Mouse (Mus musculus): ENCODE results near the gene Vhl.

Vhl gene

DNA sequence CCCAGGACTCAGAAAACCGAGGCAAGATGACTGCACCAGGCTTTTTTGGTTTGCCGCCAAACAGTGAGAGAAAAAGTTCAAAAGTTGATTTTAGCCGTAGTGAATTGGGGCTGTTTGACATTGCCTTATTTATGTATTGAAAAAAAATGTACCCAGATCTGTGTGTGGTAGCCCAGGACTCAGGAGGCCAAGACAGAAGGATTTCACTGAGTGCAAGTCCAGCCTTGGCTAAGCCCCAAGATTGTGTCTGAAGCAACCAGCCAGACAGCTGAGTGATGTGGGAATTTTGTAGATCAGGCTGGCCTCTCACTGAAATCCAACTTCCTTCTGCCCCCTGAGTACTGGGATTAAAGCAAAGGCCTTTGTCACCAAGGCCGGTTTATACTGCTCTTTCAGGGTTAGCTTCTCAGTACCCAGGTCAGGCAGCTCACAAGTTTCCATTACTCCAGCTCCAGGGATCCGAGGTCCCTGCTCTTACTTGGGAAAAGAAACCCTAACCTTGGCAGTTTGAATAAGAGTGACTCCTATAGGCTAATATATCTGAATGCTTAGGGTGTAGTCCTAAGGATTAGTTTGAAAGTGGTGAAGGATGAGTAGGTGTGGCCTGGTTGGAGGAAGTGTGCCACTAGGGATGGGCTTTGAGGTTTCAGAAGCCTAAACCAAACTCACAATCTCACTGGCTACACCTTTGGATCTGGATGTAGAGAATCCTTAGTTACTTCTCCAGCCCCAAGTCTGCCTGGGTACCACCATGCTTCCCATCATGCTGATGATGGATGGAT is 1.4 kb downstream of the Vhl start:
- DNase-seq (ENCODE audit: low spot score), result no peak

DNA sequence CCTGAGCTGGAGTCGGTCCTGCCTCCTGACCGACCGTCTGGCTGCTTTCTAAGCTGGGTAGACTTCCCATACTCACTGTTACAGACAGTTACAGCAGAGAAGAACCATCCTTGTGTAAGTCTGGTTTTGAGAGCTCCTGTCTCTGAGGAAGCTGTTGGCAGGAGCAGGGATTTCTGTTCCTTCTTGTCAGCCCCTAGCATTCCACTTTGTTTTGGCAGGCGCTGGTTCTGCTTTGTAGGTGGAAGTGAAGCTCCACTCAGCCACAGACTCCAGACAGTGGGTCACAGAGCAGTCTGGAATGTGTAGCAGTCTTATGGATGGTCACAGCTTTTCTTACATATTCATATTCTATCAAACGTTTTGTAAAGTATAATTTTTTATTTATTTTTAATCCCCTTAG is 6.6 kb downstream of the Vhl start:
- no peak for DNase-seq (ENCODE audit: low spot score)

DNA sequence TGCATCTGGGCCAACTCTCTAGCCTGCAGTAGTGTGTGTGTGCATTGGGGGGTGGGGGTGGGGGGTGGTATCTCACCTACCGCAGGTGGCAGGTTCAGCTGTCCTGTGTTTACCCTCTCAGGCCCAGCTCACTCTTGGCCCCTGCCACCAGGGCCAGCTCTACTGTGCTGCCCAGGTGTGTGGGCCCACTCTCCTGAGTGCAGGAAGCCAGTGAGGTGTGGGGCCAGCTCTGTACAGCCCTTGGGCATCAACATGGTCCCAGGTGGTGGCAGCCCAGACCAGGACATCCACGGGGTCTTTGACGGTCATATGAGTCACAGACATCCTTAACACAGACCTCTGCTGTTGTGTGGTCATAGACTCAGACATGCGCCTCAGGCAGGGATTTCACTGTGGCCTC is 9.1 kb downstream of the Vhl start:
- no peak for DNase-seq (ENCODE audit: low spot score)

DNA sequence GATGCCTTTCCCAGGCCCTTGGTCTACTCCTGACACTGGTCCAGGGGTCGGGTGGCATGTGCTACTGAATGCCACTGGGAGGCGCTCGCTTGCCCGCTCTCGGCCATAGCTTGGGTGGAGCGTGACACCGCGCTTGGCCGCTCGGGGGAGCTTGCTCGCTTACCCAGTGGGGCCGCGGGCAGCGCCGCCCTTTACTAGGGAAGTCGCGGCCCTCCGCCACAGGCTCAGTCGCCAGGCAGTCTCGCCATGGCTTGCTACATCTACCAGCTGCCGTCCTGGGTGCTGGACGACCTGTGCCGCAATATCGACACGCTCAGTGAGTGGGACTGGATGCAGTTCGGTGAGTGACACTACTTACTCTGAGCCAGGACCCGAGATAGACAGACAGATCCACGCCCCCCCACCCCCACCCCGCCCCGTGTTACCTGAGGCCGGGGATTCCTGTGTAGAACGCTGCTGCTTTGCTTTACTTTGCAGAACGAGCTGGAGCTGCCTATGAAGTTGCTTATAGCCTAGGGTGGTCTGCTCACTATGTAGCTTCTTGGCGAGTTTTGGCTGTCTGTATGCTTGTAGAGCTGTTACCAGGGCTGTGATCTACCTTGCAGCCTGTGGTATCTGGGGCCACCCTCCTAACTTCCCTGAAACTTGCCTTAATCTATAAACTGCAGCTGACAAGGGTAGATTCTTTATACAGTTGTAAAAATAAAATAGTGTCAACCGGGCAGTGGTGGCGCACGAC is 14.7 kb downstream of the Vhl start, which contains the start of gene Irak2:
Gene Irak2 (plus strand): TSS at position 166 of the 739 bp plus-strand sequence.
- peak; percentile 94 for DNase-seq (ENCODE audit: low spot score)

DNA sequence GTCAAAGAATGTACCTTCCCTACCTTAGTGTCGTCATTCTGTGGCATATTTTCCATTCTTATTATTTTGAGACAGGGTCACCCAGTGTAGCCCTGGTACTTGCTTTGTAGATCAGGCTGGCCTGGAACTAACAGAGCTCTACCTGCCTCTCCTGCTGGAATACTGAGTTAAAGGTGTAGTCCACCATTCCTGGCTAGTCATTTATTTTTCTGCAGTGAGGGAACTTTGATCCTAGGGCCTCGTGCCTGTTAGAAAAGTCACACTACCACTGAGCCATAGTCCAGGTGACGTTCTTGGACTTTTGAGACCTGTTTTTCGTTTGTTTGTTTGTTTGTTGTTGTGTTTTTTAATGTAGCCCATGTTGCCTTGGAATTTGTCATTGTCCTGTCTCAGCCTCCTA is 15.4 kb downstream of the Vhl start:
- no peak for DNase-seq (ENCODE audit: low spot score)

DNA sequence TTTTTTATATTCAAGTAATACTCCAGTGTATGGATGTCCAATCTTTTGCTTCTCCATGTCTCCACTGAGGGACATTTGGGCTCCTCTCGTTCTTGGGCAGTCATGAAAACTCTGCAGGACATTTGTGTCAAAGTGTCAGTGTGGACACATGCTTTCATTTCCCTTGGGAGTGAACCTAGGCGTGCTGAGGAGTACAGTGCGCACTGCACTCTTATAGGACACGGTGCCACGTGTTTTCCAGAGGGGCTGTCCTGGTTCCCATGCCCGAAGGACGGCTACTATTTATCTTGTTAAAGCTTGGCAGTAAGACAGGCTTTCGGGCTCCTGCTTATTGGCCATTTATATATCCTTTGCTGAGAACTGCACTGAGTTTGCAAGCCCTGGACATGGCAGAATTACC is 18.8 kb downstream of the Vhl start:
- DNase-seq (ENCODE audit: low spot score), result no peak

DNA sequence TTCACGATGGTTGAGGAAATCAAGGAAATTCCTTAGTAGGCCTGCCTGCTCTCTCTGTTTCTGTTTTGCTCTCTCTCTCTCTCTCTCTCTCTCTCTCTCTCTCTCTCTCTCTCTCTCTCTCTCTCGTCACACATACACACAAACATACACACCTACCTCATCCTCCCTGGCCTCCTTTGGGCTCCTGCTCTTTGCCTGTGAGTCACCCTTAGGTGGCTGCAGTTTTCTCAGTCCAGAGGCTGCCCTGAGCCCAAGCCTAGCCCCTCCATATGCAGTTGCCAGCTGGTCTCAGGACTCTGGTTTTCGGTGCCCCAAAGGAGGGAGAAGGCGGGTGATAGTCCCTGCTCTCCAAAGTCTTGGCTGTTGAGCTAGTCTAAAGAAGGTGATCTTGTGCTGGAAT is 19.3 kb downstream of the Vhl start:
- DNase-seq (ENCODE audit: low spot score), result no peak

DNA sequence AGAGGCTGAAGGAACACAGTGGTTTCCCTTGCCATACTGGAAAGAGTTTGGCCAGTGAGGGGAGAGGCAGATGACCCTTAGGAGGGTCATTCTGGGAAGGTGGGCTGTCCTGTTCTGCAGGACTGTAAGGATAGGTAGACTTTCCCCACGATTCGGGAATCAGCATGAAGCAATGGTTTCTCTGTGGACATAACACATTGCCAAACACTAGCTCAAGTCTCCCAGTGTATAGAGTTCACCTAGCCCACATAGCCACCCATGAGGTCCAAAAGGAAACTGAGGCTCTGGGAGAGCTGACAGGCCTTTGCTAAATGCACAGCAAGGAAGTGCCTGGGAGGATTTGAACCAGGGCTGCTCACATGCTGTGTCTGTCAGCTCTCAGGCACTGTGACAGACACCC is 20.2 kb downstream of the Vhl start:
- no peak for DNase-seq (ENCODE audit: low spot score)

DNA sequence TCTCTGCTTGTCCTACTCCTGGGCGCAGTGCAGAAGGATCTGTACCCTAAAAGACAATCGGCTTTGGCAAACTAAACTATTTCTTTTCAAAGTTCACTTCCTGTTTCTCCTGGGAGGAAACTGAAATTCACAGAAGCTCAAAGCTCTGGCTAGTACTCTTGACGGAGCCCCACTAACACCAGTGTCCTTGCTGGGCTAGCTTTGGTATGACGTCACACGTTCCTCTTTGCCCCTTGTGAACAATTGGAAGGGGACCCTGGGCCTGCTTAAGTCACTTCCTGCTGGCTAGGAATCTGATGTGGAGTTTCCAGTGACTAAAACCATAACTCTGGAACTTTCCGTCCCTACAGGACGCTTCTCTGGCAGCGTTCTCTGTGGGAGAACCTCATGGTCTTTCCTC is 21.0 kb downstream of the Vhl start:
- DNase-seq (ENCODE audit: low spot score), result no peak

DNA sequence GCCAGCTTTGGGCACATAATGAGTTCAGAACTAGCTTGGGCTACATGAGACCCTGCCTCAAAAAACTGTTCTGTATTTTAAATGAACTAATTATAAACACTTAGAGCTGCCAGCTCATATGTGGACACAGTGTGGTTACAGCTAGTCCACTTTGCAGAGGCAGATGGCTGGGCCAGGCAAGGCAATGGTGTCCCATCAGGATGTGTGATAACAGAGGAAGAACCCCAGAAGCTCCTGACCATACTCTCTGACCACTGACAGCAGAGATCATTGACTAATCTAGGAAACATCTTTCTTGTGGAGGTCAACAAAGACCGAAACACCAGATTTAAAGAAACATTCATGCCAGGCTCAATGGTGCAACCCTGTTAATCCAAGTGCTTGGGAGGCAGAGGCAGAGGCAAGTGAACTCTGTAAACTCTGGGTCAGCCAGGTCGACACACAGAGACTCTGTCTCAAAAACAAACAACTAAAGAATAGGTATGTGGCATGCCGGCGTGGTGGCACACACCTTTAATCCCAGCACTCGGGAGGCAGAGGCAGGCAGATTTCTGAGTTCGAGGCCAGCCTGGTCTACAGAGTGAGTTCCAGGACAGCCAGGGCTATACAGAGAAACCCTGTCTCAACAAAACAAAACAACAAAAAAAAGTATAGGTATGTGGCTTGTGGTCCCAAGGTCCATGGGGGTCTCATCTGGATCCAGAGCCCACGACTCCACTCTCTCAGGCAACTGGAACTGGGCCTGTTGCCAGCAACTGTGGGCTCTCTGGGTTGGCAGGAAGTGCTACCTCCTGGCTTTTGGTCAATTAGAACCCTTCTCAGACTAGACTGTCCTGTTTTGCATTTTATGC is 25.8 kb downstream of the Vhl start:
- DNase-seq (ENCODE audit: low spot score), result no peak

DNA sequence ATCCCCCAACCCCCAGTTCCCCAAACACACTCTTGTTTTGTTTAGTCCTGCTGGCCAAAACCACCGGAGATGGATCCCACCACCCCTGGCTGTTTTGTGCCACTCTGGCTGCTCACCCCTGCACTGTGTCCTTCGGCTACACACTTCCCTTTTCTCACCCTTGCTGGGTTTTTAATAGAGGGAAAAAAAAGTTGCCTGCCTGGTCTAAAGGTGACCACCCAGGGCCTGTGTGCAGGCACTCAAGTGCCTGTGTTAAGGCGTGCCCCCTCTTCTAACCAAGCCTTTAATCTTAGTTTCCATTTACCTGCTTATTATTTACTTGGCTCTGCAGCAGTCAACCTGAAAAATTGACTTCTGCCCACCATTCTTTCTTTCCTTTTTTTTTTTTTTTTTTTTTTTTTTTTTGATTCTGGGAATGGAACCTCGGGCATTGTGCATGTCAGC is 26.5 kb downstream of the Vhl start:
- no peak for DNase-seq (ENCODE audit: low spot score)

DNA sequence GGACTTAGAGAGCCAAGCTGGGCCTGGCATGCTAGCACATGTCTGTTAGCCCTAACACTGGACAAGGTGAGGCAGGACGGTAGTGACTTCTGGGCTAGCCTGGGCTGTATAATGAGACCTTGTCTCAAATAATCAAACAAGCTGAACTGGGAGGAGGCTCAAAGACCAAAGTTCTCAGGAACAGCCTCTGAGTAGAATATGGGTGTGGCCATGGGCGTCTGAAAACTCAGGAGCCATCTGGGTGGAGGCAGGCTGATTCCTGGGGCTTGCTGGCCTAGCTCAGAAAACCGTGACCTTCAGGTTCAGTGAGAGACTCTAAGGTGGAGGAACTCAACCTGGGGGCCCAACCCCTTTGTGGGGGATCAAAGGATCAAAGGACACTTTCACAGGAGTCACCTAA is 27.9 kb downstream of the Vhl start:
- no peak for DNase-seq (ENCODE audit: low spot score)

DNA sequence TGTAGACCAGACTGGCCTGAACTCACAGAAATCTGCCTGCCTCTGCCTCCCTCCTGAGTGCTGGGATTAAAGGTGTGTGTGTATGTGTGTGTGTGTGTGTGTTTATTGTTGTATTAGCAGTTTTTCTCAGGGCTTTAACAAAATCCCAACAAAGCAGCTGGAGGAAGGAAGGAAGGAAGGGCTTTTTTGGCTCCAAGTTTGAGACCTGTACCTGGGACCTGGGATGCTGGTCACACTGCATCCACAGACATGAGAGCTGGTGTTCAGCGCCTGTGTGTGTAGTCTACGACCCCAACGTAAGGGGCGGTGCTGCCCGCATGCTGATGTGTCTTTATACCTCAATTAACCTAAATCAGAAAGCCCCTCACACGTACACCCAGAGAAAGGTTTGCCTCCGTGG is 29.8 kb downstream of the Vhl start:
- DNase-seq (ENCODE audit: low spot score), result no peak

DNA sequence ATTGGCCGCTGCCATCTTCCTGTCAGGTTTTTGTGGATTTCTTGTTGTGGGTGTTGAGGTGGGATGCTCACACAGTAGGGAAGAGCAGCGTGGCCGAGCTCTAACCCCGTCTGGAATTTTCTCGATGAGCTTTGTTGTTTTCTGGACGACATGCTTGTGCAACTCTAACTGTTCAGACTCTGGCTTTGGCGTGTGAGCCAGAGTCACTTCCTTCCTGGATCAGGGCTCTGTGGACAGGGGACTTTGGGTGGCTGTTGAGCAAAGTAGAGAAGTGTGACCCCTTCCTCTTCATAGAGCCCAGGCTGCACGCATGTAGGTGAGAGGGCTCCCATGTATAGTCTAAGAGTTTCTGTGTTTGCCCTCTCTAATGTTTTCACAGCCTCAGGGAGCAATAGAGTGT is 30.3 kb downstream of the Vhl start:
- no peak for DNase-seq (ENCODE audit: low spot score)

DNA sequence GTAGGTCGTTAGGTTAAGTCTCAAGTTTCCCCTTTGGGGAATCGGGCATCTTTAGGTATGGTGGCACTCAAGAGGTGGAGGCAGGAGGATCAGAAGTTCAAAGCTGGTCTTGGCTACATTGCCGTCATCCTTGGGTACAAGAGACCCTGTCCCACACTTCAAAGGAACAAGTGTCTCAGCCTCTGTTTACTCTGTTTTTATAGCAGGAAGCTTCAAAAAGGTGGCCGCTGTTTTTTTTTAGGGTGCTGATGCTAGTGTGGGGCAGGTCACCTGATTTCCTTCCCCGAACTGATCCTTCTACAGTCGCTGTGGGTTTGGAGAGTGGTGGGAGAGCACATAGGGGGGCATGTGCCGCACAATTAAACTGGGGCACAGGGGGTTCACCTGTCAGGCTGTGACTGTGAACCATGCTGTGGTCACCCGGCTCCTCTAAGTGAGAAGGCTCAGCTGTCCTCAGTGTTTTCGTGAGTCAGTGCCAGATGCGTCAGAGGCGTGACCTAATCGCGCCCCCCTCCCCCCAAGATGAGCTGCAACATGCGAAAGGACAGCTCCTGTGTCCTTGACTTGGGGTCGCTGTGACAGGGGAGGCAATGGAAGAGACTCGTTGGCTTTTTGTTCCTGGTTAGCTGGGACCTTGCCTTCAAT is 31.1 kb downstream of the Vhl start:
- DNase-seq (ENCODE audit: low spot score), result no peak

DNA sequence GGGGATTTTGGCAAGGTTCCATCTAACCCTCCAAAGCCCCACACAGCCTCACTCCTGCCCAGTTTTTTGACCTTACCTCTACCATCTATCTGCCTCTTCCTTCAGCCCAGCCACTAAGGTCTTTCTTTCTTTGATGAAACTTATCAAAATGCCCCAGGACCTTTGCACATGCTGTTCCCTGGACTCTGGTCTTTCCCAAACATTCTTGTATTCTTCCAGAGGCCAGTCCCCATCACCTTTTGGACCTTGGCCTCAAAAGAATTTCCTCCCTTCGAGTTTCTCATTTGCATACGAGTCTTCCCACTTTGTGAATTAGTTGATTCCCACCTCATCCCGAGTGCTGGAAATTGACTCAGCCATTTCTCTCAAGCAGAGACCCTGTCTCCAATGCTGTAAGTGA is 31.7 kb downstream of the Vhl start:
- no peak for DNase-seq (ENCODE audit: low spot score)

DNA sequence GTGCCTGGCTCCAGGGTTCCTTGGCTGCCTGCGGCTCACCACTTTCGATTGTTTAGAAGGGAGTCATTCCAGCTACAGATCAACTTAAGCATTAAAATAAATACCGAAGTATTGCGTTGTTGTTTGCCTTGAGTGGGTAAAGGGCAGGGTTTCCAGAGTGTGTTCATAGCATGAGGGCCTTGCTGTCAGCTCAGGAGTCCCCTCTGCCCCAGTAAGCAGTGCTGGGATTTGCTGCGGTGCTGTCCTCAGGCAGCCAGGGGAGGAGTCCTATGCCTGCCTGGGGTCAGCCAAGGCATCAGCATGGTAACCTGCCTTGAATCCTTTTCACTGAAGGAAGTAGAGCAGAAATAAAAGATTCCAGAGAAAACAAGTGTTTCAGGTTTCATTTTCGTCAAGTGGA is 33.1 kb downstream of the Vhl start:
- no peak for DNase-seq (ENCODE audit: low spot score)

DNA sequence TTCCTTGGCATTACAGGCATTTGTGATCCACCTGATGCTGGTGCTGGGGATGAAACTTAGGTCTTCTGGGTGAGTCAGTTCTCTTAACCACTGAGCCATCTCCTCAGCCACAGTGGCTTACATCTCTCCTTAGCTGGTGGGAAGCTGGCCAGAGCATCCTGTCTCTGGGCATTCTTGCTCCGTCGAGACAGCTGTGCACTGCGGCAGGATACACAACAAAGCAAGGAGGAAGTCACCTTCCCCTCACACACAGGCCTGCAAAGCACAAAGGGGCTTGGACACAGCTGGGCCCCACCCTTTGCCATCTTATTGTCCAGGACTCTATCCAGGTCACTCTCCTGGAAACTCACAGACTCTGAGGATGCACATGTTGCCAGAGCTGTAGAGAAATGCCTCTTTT is 34.5 kb downstream of the Vhl start:
- no peak for DNase-seq (ENCODE audit: low spot score)

DNA sequence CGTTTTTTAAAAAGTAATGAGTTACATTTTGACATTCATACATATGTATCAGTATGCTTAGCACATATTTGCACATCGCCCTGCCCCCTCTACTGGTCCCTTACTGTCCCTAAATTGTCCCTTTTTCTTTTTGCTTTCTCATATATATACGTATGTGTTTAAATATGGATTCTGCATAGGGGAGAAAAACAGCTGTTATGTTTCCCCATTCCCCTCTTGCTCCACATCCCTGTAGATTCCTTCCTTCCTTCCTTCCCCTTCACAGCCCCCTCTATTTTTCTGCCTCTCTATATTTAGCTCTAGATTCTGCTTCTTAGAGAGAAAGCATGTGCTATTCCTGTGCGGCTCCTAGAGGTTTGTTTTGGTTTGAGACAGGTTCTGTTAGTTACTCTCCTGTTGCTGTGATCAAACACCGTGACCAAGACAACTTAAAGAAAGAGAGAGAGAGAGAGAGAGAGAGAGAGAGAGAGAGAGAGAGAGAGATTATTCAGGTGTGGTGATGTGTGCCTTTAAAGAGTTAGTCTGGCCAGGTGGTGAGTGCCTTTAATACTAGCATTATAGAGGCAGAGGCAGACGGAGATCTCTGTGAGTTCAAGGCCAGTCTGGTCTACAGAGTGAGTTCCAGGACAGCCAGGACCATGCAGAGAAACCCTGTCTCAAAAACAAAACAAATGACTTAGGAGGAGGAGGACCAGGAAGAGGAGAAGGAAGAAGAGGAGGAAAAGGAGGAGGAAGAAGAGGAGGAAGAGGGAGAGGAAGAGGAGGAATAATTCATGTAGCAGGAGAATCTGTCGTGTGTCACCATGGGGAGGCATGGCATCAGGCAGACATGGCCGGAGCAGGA is 36.1 kb downstream of the Vhl start:
- no peak for DNase-seq (ENCODE audit: low spot score)

DNA sequence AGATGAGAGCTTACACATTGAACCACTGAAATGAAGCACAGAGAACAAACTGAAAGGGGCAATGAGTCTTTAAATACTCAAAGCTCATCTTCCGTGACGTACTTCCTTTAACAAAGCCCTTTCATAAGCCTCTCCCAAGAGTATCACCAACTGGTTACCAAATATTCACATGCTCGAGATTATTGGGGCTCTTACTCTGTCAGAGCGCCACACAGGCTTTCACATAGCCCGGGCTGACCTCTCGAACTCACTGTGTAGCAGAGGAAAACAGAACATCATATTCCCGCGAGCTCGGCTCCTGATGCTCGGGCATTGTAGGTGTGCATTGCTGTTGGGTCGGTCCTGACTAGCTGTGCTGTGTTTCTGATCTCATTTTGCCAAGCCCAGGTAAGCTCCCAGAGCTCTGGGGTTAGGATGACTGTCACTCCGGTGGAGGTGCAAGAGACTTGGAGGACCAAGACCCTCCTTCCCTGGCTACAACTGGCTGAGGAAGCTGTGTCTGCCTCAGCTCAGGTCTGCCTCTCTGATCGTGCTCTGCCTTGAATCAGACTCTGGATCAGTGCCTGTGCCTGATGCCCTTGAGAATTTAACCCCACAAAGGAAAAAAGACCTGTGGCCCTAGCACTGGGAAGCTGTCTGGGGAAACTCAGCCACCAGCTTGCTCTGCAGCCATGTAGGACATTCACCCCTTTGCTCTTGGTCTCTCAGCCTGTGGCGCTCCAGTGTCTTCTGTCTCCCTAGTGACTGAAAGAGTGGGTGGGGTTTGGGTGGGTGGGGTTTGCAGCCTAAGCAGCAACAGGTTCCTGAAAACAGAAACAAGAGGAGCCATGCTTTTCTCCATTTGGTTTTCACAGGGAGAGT is 37.0 kb downstream of the Vhl start:
- DNase-seq (ENCODE audit: low spot score), result no peak
